Mouse (Mus musculus): ENCODE measurements around the gene Crmp1.

The Crmp1 gene

GRCm38 (mm10) chr5:37240550-37240949 is 1.2 kb upstream of the Crmp1 start:
- in situ Hi-C loops (cut with MboI): no loop called here

- in situ Hi-C loops (cut with MboI): no loop called here
Measured at GRCm38 (mm10) chr5:37241224-37241623, 516 bp upstream of the Crmp1 start.

GRCm38 (mm10) chr5:37242360-37243168 is 824 bp downstream of the Crmp1 start:
- in situ Hi-C loops (cut with MboI): no loop called here

GRCm38 (mm10) chr5:37243169-37243886 is 1.6 kb downstream of the Crmp1 start:
- in situ Hi-C loops (cut with MboI): no loop called here

GRCm38 (mm10) chr5:37244161-37244560 is 2.4 kb downstream of the Crmp1 start:
- in situ Hi-C loops (cut with MboI): no loop called here

GRCm38 (mm10) chr5:37244666-37245242 is 3.0 kb downstream of the Crmp1 start:
- in situ Hi-C loops (cut with MboI): no loop called here

- in situ Hi-C loops (cut with MboI): no loop called here
Measured at GRCm38 (mm10) chr5:37245651-37246050, 3.9 kb downstream of the Crmp1 start.

GRCm38 (mm10) chr5:37246138-37246910 is 4.6 kb downstream of the Crmp1 start:
- in situ Hi-C loops (cut with MboI): no loop called here

- in situ Hi-C loops (cut with MboI): no loop called here
Measured at GRCm38 (mm10) chr5:37247456-37247855, 5.7 kb downstream of the Crmp1 start.

- in situ Hi-C loops (cut with MboI): no loop called here
Measured at GRCm38 (mm10) chr5:37248870-37249269, 7.1 kb downstream of the Crmp1 start.

GRCm38 (mm10) chr5:37251596-37251995 is 9.9 kb downstream of the Crmp1 start:
- in situ Hi-C loops (cut with MboI): no loop called here

GRCm38 (mm10) chr5:37252101-37252804 is 10.5 kb downstream of the Crmp1 start:
- in situ Hi-C loops (cut with MboI): no loop called here

GRCm38 (mm10) chr5:37254523-37254922 is 12.8 kb downstream of the Crmp1 start:
- in situ Hi-C loops (cut with MboI): no loop called here

- in situ Hi-C loops (cut with MboI): no loop called here
Measured at GRCm38 (mm10) chr5:37256823-37257222, 15.1 kb downstream of the Crmp1 start.

GRCm38 (mm10) chr5:37257243-37257642 is 15.5 kb downstream of the Crmp1 start:
- in situ Hi-C loops (cut with MboI): no loop called here

GRCm38 (mm10) chr5:37261734-37262133 is 20.0 kb downstream of the Crmp1 start:
- in situ Hi-C loops (cut with MboI): no loop called here

- in situ Hi-C loops (cut with MboI): no loop called here
Measured at GRCm38 (mm10) chr5:37263816-37264215, 22.1 kb downstream of the Crmp1 start.

- in situ Hi-C loops (cut with MboI): no loop called here
Measured at GRCm38 (mm10) chr5:37281021-37281420, 39.3 kb downstream of the Crmp1 start.

- in situ Hi-C loops (cut with MboI): no loop called here
Measured at GRCm38 (mm10) chr5:37288374-37288773, 46.6 kb downstream of the Crmp1 start.

GRCm38 (mm10) chr5:37289236-37289635 is 47.5 kb downstream of the Crmp1 start:
- in situ Hi-C loops (cut with MboI): no loop called here

- in situ Hi-C loops (cut with MboI): no loop called here
Measured at GRCm38 (mm10) chr5:37290983-37291382, 49.2 kb downstream of the Crmp1 start.

Data from mature B cell (primary cell).